Mouse (Mus musculus): Measurements from ENCODE around the gene Eif2s1. TPM values are rescaled to one million over a fixed set of nuclear protein-coding genes. Genes with fewer than 3 reads are reported as not detected.
A peak's percentile ranks its signal among the peaks of the same experiment; 100 is the strongest.
"Not testable (repeated sequence)": the region's sequence is repeated elsewhere in the genome, so short reads cannot be mapped to it uniquely, and the experiment has no call there.

Gene Eif2s1
- total RNA-seq, 2 experiments from 2014 or later, result 47.7 to 50.2 TPM

DNA sequence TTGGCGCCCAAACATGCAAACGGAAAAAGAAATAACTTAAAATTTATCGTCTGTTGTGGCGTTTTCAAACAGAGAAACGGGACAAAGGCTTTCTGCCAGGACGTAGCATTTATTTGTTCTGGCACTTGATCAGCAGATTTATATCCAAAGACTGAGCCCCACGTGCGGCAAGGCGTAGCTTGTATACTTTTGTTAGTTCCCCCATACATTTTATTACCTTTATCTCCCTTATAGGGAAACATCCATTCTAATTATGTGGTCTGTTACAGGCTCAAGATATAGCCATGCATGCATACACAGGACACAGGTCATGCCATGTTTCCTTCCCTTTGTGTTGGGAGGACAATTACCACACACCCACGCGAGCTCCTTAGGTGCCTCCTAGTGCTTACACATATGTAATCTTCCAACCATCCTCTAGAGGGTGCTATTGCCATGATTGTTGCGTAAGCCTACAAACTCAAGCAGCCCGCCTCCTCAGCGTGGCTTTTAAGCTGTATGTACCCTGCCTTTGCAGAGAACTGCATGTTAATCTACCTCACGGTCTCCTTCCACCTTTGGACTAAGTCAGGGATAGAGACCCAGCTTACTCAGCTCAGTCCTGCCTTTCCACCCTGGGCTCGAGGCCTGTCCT, 57.6 kb downstream of the Eif2s1 start:
- TF ChIP-seq CTCF (conservative IDR thresholded peaks at IDR 0.05), result peak; percentile 95
- no peak overlapping the region for H3K4me3 ChIP-seq
- H3K27ac ChIP-seq, result no peak overlapping the region
- peak; percentile 75 for DNase-seq (ENCODE audit: low spot score in 2 of 2)

DNA sequence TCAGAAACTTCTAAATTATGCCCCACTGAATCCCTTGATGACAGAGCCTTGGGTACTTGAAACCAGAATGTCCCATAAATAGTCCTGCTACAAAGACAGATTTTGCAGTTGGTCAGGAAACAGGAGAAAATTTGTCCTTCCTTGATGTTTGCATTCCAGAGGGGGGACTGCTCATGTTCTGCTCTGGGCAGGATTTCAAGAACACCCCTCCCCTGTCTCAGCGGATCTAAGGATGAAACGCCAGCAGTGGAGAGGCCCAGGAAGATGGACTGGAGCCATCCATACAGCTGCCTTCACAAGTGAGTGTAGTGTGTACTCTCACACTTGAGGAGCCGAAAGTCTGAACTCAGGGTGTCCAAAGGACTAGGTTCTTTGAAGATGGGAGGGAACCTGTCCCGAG, 59.8 kb downstream of the Eif2s1 start:
- DNase-seq (ENCODE audit: low spot score in 2 of 2), result no peak
- TF ChIP-seq CTCF (conservative IDR thresholded peaks at IDR 0.05), result no peak
- no peak overlapping the region for H3K4me3 ChIP-seq
- H3K27ac ChIP-seq, result no peak overlapping the region

DNA sequence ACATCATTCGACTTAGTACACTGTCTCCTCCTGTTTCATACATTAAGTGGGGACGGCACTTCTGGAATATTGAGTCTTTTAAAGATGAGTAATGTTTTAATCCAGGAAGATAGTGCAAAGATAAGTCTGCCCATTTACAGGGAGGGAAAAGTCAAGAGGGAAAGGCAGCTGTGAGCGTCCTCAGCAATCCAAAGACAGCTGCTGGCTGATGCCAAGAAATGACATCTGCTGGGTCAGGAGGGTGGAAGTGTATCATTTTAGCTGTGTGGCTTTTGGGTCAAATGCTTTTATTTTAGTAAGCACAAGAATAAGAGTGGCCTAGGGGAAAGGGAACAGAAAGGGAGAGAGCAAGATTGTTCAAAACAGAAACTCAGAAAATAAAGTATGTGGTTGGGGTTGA, 60.4 kb downstream of the Eif2s1 start:
- no peak for TF ChIP-seq CTCF (conservative IDR thresholded peaks at IDR 0.05)
- Histone ChIP-seq H3K4me3 (no peak overlapping the region), H3K27ac (no peak overlapping the region)
- no peak for DNase-seq (ENCODE audit: low spot score in 2 of 2)

DNA sequence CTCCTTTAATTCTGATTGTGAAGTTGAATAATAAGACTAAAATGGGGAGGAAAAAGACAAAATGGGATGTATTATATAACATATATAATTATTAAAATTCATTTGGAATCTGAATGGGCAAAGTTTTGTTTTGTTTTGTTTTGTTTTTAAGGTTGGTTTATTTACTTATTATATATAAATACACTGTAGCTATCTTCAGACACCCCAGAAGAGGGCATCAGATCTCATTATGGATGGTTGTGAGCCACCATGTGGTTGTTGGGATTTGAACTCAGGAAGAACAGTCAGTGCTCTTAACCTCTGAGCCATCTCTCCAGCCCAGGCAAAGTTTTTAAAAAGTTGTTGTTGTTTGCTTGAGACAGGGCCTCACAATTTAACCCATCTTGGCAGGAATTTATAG, 61.4 kb downstream of the Eif2s1 start:
- not testable (repeated sequence) for H3K4me3 ChIP-seq; DNase-seq (ENCODE audit: low spot score in 2 of 2); H3K27ac ChIP-seq
- peak; percentile 50 for TF ChIP-seq CTCF (conservative IDR thresholded peaks at IDR 0.05)

DNA sequence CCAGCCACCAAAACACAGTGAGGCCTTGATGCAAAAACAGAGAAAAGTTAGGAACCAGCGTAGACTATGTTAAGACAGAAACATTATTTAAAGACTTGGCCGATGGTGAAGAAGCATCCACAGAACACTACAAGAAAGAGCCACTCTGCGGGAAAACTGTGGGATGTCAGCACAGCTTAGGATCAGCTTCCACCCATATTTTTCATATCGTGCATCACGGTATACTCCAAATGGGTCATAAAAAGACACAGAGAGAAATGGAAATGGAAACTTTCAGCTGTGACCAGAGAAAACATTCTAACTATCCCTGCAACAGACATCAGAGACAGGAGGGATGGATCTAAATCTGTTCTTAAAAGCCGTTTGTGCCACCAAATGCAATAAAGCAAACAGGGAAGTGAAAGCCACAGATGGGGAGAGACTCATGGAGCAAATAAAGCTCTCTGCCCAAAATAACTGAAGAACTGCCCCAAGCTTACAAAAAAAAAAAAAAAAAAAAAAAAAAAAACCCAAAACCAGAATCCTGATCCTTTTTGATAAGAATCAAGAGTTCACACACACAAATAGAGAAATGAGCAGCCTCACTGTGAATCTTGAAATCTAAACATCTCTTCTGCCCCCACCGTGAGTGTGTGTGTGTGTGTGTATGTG, 62.0 kb downstream of the Eif2s1 start:
- Histone ChIP-seq H3K4me3 (no peak overlapping the region), H3K27ac (peak overlapping the region; percentile 34; the same call in 1 of the 2 replicates)
- peak in 1 of 2 experiments; percentile 8 for DNase-seq (ENCODE audit: low spot score in 2 of 2)
- no peak for TF ChIP-seq CTCF (conservative IDR thresholded peaks at IDR 0.05)

DNA sequence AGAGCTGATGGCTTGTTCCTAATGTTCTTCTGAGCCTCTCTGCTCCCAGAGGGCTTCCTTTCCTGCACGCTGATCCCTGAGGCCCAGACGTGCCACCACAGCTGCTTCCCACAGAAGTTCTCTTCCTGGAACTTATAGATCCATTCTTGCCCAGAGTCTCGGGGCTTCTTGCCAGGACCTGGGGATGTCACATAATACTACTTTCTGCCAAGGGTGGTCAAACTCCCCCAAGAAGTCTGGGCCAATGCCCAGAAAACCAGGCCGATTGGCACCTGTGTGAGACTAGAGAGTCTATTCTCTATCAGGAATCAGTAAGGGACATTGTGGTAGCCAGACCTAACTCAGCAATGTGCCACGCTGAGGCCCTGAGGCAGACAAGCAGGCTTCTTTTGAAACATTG, 65.7 kb downstream of the Eif2s1 start:
- no peak overlapping the region for H3K27ac ChIP-seq
- TF ChIP-seq CTCF (conservative IDR thresholded peaks at IDR 0.05), result no peak
- no peak overlapping the region for H3K4me3 ChIP-seq
- DNase-seq (ENCODE audit: low spot score in 2 of 2), result no peak

DNA sequence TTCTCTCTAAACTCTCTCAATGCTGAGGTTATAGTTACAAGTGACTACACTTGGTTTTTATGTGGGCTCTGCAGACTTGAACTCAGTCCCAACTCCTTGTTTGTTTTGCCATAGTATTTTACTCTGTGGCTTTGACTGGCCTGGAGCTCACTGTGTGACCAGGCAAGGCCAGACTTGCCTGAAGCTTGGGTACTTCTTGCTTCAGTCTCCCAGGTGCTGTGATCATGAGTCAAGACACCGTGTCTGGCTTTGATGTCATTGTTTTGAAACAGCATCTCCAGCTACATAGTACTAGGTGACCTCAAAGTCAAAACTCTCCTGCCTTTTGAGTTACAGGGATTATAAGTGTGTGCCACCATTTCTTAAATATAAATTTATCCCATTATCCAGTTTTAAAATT, 68.3 kb downstream of the Eif2s1 start:
- H3K27ac ChIP-seq, result no peak overlapping the region
- no peak for DNase-seq (ENCODE audit: low spot score in 2 of 2)
- H3K4me3 ChIP-seq, result no peak overlapping the region
- TF ChIP-seq CTCF (conservative IDR thresholded peaks at IDR 0.05), result no peak

DNA sequence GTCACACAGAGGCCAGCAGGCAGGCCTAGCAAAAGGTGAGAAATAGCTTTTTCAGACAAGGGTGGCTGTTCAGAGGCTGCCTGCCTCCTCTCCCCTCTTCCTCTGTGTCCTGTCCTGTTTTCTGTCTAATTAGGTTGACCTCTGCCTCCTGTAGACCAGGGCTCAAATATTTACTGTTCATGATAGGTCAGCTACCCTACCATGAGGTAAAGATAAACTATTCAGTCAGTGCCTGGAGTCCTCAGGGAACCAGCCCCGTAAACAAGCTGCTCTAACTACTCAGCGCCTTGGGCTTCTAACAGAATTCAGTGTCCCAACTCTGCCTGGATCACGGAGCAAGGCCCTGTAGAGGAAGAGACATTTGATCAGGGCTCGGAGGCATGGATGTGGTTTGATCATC, 74.9 kb downstream of the Eif2s1 start:
- TF ChIP-seq CTCF (conservative IDR thresholded peaks at IDR 0.05), result no peak
- Histone ChIP-seq H3K27ac (no peak overlapping the region), H3K4me3 (no peak overlapping the region)
- DNase-seq (ENCODE audit: low spot score in 2 of 2), result no peak

Other genes with a start within 250 kb of the Eif2s1 start
- 1 to 10 TPM in 1 of 2 experiments, under 1 TPM in 1; 0.64 to 1.5 TPM for gene Fam71d, start 170.3 kb upstream of the Eif2s1 start, total RNA-seq (2021)
- gene Mpp5, start 112.9 kb upstream of the Eif2s1 start, total RNA-seq (2021), result 10 to 100 TPM; 31.4 to 31.7 TPM
- 100 to 1,000 TPM; 254 to 256 TPM for gene Atp6v1d, start 181 bp upstream of the Eif2s1 start, total RNA-seq (2021)
- under 1 TPM in 1 of 2 experiments, not detected in 1; 0.23 TPM for gene Plek2, start 45.1 kb downstream of the Eif2s1 start, total RNA-seq (2021)
- gene Tmem229b, start 145.8 kb downstream of the Eif2s1 start, total RNA-seq (2021), result 10 to 100 TPM; 27.2 TPM
- 10 to 100 TPM; 15.3 to 16.1 TPM for gene Plekhh1, start 167.3 kb downstream of the Eif2s1 start, total RNA-seq (2021)
- 10 to 100 TPM in 1 of 2 experiments, 1 to 10 TPM in 1; 9.8 to 12.6 TPM for gene Pigh, start 227.8 kb downstream of the Eif2s1 start, total RNA-seq (2021)